Mouse (Mus musculus): Measurements from ENCODE around the gene 1700030K09Rik.

GRCm38 (mm10) chr8:72438248-72439015 lies 5.2 kb upstream of the 1700030K09Rik start:
- TF ChIP-seq POLR2A (IDR thresholded peaks at IDR 0.05; ENCODE audit: low read depth, low read length) (no peak), CTCF (conservative IDR thresholded peaks at IDR 0.05; ENCODE audit: insufficient read depth, insufficient read length, low read depth, low read length) (no peak)
